Mouse (Mus musculus): Measurements from ENCODE around the gene Armcx4. TPM values are rescaled to one million over a fixed set of nuclear protein-coding genes. Genes with fewer than 3 reads are reported as not detected.

Armcx4 gene
- polyA plus RNA-seq (2012; rRNA removed) (0.80 and 1.3 TPM in 2 replicates), polyA plus RNA-seq (2014; fragmentation: Nextera tagmentation; extraction: Ambion mirVana) (0.23 and 0.36 TPM in 2 replicates)

GRCm38 (mm10) chrX:134686267-134686666 lies at the start of gene Armcx4:
Gene Armcx4, plus strand, starts transcription at chrX:134686519.
- ATAC-seq (ENCODE audit: insufficient read depth) (0 out of 2 replicates have a peak, but pooled peaks have one; percentile 33), DNase-seq (ENCODE audit: low read depth in 3 of 3, low spot score in 3 of 3) (no peak)
- Histone ChIP-seq H3K27me3 (ENCODE audit: control insufficient read depth, insufficient read depth, low read length) (peaks cover 4% of the 10 kb centered on the region), H3K9ac (replicated peaks) (no peak within 1 kb of the TSS), H3K27ac (no peak within 1 kb of the TSS), H3K4me3 (ENCODE audit: insufficient read depth in 1 of 2, low read depth in 2 of 2, low read length in 2 of 2) (peak within 1 kb of the TSS; percentile 6 to 26; a peak in 3 of 4 replicates), H3K4me2 (ENCODE audit: low read depth) (peak within 1 kb of the TSS; percentile 30), H3K36me3 (replicated peaks; ENCODE audit: control insufficient read depth, insufficient read depth, low read depth) (no peaks in the 10 kb centered on the region), H3K9me3 (ENCODE audit: control insufficient read depth, low read length) (no peaks in the 10 kb centered on the region), H3K4me1 (replicated peaks; ENCODE audit: control insufficient read depth in 2 of 2, insufficient read depth in 2 of 2, low read length in 1 of 2) (no peaks in the 10 kb centered on the region)
- TF ChIP-seq EP300 (IDR thresholded peaks at IDR 0.05; ENCODE audit: low read depth) (no peak), CTCF (IDR thresholded peaks at IDR 0.05; ENCODE audit: low read depth) (no peak)
- WGBS (ENCODE audit: insufficient replicate concordance): 9% methylated on average over 20 of the region's 33 CpGs

GRCm38 (mm10) chrX:134641000-134641760 lies 45.1 kb upstream of the Armcx4 start:
- H3K9ac ChIP-seq (replicated peaks): no peak overlapping the region
- H3K27me3 ChIP-seq (ENCODE audit: control insufficient read depth, insufficient read depth, low read length): no peaks in the 10 kb centered on the region
- H3K9me3 ChIP-seq (ENCODE audit: control insufficient read depth, low read length): no peaks in the 10 kb centered on the region
- ATAC-seq (ENCODE audit: insufficient read depth) (no peak), DNase-seq (ENCODE audit: low read depth in 3 of 3, low spot score in 3 of 3) (no peak)
- H3K36me3 ChIP-seq (replicated peaks; ENCODE audit: control insufficient read depth, insufficient read depth, low read depth): no peaks in the 10 kb centered on the region
- H3K27ac ChIP-seq: no peak overlapping the region
- TF ChIP-seq EP300 (IDR thresholded peaks at IDR 0.05; ENCODE audit: low read depth) (no peak), CTCF (IDR thresholded peaks at IDR 0.05; ENCODE audit: low read depth) (no peak)
- WGBS (ENCODE audit: insufficient replicate concordance): 21% methylated on average over 10 of the region's 10 CpGs
- H3K4me1 ChIP-seq (replicated peaks; ENCODE audit: control insufficient read depth in 2 of 2, insufficient read depth in 2 of 2, low read length in 1 of 2): no peaks in the 10 kb centered on the region
- H3K4me2 ChIP-seq (ENCODE audit: low read depth): no peak overlapping the region
- no peak overlapping the region for H3K4me3 ChIP-seq (ENCODE audit: insufficient read depth in 1 of 2, low read depth in 2 of 2, low read length in 2 of 2)

DNA sequence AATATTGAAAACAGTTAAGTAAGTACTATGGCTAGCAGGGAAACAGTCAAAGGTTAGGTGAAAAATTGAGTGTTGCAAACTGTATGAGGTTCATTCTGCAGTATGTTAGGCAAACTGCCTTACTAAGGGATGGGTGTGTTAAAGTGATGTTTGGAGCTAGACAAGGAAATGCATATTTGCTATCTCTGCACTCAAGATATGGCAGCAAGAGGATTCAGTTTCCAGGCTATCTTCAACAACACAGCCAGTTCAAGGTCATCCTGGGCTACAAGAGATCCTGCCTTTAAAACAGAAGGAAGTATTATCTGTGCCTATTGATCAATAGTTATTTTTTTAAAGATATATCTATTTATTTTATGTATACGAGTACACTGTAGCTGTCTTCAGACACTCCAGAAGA lies 40.0 kb upstream of the Armcx4 start:
- Histone ChIP-seq H3K27me3 (ENCODE audit: control insufficient read depth, insufficient read depth, low read length) (no peaks in the 10 kb centered on the region), H3K36me3 (replicated peaks; ENCODE audit: control insufficient read depth, insufficient read depth, low read depth) (no peaks in the 10 kb centered on the region), H3K9ac (replicated peaks) (no peak overlapping the region), H3K4me2 (ENCODE audit: low read depth) (no peak overlapping the region), H3K27ac (no peak overlapping the region), H3K4me3 (ENCODE audit: insufficient read depth in 1 of 2, low read depth in 2 of 2, low read length in 2 of 2) (no peak overlapping the region), H3K4me1 (replicated peaks; ENCODE audit: control insufficient read depth in 2 of 2, insufficient read depth in 2 of 2, low read length in 1 of 2) (no peaks in the 10 kb centered on the region), H3K9me3 (ENCODE audit: control insufficient read depth, low read length) (no peaks in the 10 kb centered on the region)
- ATAC-seq (ENCODE audit: insufficient read depth) (no peak), DNase-seq (ENCODE audit: low read depth in 3 of 3, low spot score in 3 of 3) (no peak)
- no peak for TF ChIP-seq CTCF (IDR thresholded peaks at IDR 0.05; ENCODE audit: low read depth)
- TF ChIP-seq EP300 (IDR thresholded peaks at IDR 0.05; ENCODE audit: low read depth): no peak
- WGBS (ENCODE audit: insufficient replicate concordance): 50% methylated on average over 1 of the region's 1 CpGs

GRCm38 (mm10) chrX:134647421-134647820 lies 38.9 kb upstream of the Armcx4 start:
- no peak for TF ChIP-seq EP300 (IDR thresholded peaks at IDR 0.05; ENCODE audit: low read depth)
- TF ChIP-seq CTCF (IDR thresholded peaks at IDR 0.05; ENCODE audit: low read depth): no peak
- H3K4me2 ChIP-seq (ENCODE audit: low read depth): no peak overlapping the region
- no peaks in the 10 kb centered on the region for H3K9me3 ChIP-seq (ENCODE audit: control insufficient read depth, low read length)
- no peaks in the 10 kb centered on the region for H3K36me3 ChIP-seq (replicated peaks; ENCODE audit: control insufficient read depth, insufficient read depth, low read depth)
- no peak overlapping the region for H3K4me3 ChIP-seq (ENCODE audit: insufficient read depth in 1 of 2, low read depth in 2 of 2, low read length in 2 of 2)
- ATAC-seq (ENCODE audit: insufficient read depth): no peak
- H3K9ac ChIP-seq (replicated peaks): no peak overlapping the region
- no peak overlapping the region for H3K27ac ChIP-seq
- H3K27me3 ChIP-seq (ENCODE audit: control insufficient read depth, insufficient read depth, low read length): no peaks in the 10 kb centered on the region
- WGBS (ENCODE audit: insufficient replicate concordance): 36% methylated on average over 8 of the region's 8 CpGs
- no peaks in the 10 kb centered on the region for H3K4me1 ChIP-seq (replicated peaks; ENCODE audit: control insufficient read depth in 2 of 2, insufficient read depth in 2 of 2, low read length in 1 of 2)
- no peak for DNase-seq (ENCODE audit: low read depth in 3 of 3, low spot score in 3 of 3)

GRCm38 (mm10) chrX:134648031-134648692 lies 38.2 kb upstream of the Armcx4 start:
- Histone ChIP-seq H3K9me3 (ENCODE audit: control insufficient read depth, low read length) (no peaks in the 10 kb centered on the region), H3K27me3 (ENCODE audit: control insufficient read depth, insufficient read depth, low read length) (no peaks in the 10 kb centered on the region), H3K9ac (replicated peaks) (no peak overlapping the region), H3K27ac (no peak overlapping the region), H3K4me3 (ENCODE audit: insufficient read depth in 1 of 2, low read depth in 2 of 2, low read length in 2 of 2) (no peak overlapping the region), H3K36me3 (replicated peaks; ENCODE audit: control insufficient read depth, insufficient read depth, low read depth) (no peaks in the 10 kb centered on the region), H3K4me1 (replicated peaks; ENCODE audit: control insufficient read depth in 2 of 2, insufficient read depth in 2 of 2, low read length in 1 of 2) (no peaks in the 10 kb centered on the region), H3K4me2 (ENCODE audit: low read depth) (no peak overlapping the region)
- TF ChIP-seq EP300 (IDR thresholded peaks at IDR 0.05; ENCODE audit: low read depth): no peak
- peak; percentile 60 for TF ChIP-seq CTCF (IDR thresholded peaks at IDR 0.05; ENCODE audit: low read depth)
- DNase-seq (ENCODE audit: low read depth in 3 of 3, low spot score in 3 of 3) (peak; percentile 40 to 45 (median 43)), ATAC-seq (ENCODE audit: insufficient read depth) (no peak)
- 11% methylated on average over 11 of the region's 11 CpGs for WGBS (ENCODE audit: insufficient replicate concordance)

Data from liver, embryonic 14.5 days (tissue).